Mouse (Mus musculus): ENCODE data around the gene Fam53b.

Gene Fam53b

DNA sequence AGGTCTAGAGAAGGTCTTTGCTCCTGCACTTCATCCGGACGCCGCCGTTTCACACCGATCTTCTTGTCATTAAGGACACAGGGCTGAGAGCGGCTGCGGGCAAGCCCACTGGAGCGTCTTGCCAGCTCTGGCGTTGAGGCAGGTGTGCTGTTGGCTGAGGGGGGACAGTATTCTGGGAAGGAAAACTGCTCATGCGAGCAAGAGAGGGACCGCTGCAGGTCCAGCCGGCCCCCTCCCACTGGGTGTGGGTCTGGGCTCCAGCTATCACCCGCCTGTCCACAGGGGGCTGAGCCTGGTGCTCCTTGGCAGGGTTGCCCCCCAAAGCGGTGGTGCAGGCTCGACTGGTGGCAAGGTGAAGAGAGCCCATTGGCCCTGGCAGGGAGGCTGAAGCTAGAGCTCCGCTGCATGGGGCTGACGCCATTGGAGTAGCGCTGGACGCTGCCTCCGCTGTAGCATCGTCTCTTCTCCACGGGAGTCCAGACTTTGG lies 54.2 kb downstream of the Fam53b start:
- in situ Hi-C loops (cut with MboI; ENCODE audit: low pct_unique_long_range_greater_than_20kb in 1 of 2, low sequenced_read_pairs in 2 of 2, unreplicated experiment in 1 of 2), result no loop called here

DNA sequence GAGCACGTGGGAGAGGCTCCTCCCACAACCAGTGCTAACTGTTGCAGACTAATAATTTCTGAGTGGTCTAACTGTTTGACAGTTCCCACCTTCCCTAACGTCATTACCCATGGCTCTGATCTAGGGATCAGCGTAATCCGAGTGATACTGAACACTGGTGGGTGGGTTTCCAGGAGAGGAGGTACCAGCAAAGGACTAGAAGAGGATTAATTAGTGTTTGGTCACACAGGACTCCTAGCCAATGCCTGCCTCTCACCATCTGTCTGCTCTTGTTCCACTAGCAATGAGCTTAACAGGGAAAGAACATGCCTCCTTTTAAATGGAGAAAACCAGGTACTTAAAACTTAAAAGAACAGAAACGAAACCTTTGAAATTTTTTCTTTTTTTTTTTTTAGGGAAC lies 54.8 kb downstream of the Fam53b start:
- in situ Hi-C loops (cut with MboI; ENCODE audit: low pct_unique_long_range_greater_than_20kb in 1 of 2, low sequenced_read_pairs in 2 of 2, unreplicated experiment in 1 of 2), result no loop called here

DNA sequence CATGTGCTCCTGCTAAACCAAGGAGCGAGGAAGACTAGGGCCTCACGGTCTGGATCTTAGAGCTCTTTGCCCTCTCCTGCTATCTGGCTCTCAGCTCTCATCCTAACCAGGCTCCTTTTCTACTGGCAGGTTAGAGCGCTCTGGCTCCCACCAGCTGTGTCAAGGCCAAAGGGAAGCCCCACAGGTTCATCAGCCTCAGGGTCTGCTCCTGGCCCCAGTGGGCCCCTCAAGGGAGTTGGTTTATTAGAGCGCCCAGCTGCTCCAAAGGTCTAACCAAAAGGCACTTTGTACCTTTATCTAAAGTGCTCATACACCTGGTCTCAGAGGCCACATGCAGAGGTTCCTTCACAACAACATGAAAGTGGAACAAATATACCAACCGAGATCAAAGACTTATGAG lies 57.4 kb downstream of the Fam53b start:
- in situ Hi-C loops (cut with MboI; ENCODE audit: low pct_unique_long_range_greater_than_20kb in 1 of 2, low sequenced_read_pairs in 2 of 2, unreplicated experiment in 1 of 2), result no loop called here

DNA sequence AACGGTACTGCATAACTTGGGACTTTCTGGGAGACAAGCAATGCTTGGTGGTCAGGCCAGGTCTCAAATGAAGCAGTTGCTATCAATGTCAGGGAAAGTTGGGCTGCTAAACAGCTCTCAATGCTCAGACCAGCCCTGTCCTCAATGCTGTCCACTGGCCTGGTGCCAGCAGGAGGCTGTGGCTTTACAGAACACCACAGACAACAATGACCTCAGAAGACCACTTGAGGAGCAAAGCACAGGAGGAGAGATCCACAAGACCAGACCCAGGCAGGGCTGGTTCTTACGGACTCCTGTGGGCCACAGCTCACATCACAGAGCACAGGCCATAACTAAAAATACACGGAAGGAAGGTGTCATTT lies 59.3 kb downstream of the Fam53b start:
- in situ Hi-C loops (cut with MboI; ENCODE audit: low pct_unique_long_range_greater_than_20kb in 1 of 2, low sequenced_read_pairs in 2 of 2, unreplicated experiment in 1 of 2), result no loop called here

DNA sequence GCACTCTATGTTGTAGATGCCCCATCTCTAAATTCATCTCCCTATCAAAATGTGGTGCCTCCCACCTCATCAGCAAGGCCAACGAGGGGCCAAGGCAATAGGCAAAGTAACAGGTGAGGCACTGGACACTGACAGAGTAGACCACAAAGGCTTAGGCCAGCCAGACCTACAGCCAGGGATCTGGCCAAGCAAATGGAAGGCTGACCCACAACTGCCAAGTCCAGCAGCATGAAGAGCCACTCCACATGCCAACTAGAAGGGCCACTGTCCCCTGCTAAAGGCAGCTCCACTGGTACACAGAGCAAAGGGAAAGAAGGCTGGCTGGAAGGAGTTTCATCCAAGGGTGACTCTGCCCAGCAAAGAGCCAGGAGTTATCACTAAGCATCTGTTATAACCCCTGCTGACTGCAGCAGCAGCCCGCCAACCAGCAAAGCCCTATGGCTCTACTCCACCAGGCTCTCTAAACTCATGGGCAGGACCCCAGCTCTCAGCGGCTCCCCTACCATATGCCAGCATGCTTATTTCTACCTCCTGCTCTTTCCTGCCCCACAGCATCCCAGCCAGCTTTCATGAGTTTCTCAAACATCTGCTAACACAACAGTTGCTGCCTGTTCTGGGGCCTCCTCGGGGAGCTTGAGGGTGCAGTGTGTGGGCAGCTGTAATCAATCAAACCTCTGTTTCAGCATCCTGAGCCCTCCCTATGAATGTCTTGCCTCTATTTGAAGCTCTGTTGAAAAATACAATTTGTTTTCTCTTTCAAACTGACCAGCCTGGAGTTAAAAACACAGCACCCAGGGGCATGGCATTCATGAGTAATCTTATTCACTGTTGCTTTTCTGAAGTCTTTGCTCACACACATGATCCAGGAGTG lies 59.9 kb downstream of the Fam53b start:
- in situ Hi-C loops (cut with MboI; ENCODE audit: low pct_unique_long_range_greater_than_20kb in 1 of 2, low sequenced_read_pairs in 2 of 2, unreplicated experiment in 1 of 2), result no loop called here

DNA sequence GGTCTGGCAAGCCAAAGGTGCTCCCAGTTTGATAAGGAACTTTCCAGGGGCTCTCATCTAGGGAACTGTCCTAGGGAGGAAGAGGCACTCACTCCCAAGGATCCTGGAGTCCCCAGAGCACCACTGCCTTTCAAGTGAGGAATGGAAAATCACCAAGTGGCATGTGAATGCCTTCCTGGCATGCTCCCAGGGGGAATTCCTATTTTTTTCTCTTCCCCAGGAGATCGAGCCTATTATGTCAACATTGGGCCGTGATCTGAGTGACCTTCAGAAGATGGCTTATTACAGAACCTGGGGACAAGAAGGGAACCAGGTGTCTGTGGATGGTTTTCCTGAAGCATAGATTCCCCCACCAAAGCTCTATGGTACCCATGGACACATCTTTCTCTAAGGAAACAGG lies 62.0 kb downstream of the Fam53b start:
- in situ Hi-C loops (cut with MboI; ENCODE audit: low pct_unique_long_range_greater_than_20kb in 1 of 2, low sequenced_read_pairs in 2 of 2, unreplicated experiment in 1 of 2), result no loop called here

DNA sequence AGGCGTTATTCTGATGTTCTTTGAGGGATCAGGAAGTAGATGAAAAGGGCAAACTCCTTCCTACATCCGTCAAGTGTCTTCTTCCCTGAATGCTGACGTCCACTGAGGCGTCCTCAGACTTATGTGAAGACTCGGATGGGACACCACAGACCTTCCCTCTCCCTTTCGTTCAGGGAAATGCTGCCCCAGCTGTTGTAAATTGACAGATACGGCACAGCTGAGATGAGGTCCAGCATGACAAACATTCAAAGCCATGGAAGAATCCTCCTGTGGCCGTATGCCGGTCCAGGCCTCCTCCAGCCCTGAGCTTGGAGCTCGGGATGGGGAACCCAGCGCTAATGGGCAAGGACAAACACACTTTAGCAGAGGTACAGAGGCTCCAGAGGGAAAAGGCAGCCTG lies 64.2 kb downstream of the Fam53b start:
- in situ Hi-C loops (cut with MboI; ENCODE audit: low pct_unique_long_range_greater_than_20kb in 1 of 2, low sequenced_read_pairs in 2 of 2, unreplicated experiment in 1 of 2), result loop anchor here in 1 of 2 experiments (5.0 kb wide), 1 partner anchor 58 kb away; no protein-coding TSS in a partner anchor

DNA sequence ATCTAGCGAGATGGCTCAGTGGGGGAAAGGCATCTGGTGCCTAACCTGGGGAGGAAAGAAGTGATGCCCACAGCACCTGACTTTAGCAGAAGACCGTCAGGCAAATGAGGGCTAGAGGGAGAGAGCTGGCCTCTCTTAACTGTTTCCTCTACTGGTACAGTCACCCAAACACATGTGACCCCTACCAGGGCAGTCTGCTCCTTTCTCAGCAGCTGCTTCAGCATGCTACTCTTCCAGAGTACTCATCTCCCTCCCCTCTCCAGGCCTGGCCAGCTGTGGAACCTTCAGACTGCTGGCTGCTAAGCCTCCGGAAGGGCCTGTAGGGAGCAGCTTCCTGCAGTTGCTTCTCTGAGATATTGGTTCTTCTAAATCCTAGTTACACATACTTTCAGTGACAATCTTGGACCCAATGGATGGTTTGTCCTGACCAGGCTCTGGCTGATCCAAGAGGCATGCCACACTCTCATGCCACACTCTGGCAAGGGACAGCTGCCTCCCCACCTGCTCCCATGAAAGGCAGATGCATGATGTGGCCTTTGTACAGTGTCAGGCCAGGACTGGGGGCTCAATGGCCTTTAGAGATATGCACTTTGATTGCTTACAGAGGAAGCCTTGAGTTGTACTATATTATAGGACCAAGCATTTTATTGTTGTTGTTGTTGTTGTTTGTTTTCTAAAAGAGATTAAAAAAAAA lies 65.5 kb downstream of the Fam53b start:
- in situ Hi-C loops (cut with MboI; ENCODE audit: low pct_unique_long_range_greater_than_20kb in 1 of 2, low sequenced_read_pairs in 2 of 2, unreplicated experiment in 1 of 2), result loop anchor here in 1 of 2 experiments (5.0 kb wide), 1 partner anchor 59 kb away; no protein-coding TSS in a partner anchor

DNA sequence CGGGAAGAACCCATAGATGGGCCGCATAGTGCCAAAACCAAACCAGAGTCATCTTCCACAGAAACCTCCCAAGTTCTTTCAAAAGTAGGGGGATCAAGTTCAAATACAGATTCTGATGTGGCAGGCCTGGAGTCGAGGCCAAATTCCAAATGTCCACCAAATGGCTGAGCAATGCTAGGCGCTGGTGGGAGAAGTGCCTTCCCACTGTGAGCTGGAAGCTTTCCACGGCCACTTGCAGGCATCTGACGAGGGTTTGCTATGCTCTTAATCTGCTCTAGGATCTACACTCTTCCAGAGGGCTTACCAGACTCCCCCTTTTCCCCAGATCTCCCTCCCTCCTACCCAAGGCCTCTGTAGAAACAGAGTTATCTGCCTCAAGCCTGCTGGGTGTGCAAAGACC lies 66.6 kb downstream of the Fam53b start:
- in situ Hi-C loops (cut with MboI; ENCODE audit: low pct_unique_long_range_greater_than_20kb in 1 of 2, low sequenced_read_pairs in 2 of 2, unreplicated experiment in 1 of 2), result loop anchor here in 1 of 2 experiments (5.0 kb wide), 1 partner anchor 60 kb away; no protein-coding TSS in a partner anchor

DNA sequence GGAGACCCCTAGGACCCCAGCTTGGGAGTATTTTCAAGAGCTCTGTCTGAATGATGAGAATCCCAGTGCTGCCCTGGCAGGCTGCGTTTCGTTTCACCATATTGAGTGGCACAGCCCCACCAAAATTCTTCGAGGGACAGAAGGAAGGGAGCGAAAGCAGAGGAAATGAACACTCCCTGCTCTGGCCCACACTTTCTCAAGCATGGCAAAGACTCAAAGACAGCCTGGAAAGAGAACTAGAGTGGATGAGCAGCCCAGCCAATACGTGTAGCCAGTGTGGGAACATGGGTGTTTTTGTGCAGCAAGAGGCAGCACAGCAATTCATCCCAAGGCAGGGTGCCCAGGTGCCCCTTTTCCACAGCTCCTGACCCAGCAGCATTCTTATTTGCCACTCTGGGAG lies 70.8 kb downstream of the Fam53b start:
- in situ Hi-C loops (cut with MboI; ENCODE audit: low pct_unique_long_range_greater_than_20kb in 1 of 2, low sequenced_read_pairs in 2 of 2, unreplicated experiment in 1 of 2), result no loop called here

DNA sequence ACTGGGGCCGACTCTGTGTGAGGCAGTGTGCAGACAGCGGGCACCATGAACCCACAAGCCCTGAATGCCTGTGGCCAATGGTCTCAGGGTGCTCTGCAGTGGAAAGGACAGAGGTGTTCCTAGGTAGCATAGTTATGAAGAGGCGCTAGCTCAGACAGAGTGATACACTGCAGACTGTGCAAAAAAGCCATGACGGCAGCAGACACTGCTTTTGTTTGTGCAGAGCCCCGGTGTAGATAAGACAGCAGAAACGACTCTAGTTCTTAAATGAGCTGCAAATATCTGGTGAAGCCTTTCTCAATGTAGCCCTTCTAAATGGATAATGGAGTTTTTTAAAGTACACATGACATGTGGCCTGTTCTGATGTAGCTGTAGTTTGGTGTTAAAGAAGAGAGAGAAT lies 73.9 kb downstream of the Fam53b start:
- in situ Hi-C loops (cut with MboI; ENCODE audit: low pct_unique_long_range_greater_than_20kb in 1 of 2, low sequenced_read_pairs in 2 of 2, unreplicated experiment in 1 of 2), result no loop called here

DNA sequence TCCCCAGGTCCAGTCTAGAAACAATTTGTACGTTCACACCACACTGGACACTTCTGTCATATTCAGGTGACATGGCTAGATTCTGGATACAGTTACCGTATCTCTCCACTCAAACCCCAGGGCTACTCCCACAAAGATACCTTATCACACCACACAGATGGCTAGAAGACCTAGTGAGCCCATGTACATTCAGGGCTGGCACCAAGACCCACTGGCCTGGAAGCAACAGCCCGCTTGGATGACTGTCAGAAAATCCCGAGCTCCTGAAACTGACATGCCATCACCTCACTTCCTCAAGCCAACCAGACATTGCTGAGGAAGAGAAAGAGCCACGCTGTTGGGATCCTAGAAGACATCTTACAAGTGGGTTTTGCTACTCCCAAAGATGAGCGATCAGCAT lies 74.8 kb downstream of the Fam53b start:
- in situ Hi-C loops (cut with MboI; ENCODE audit: low pct_unique_long_range_greater_than_20kb in 1 of 2, low sequenced_read_pairs in 2 of 2, unreplicated experiment in 1 of 2), result no loop called here

DNA sequence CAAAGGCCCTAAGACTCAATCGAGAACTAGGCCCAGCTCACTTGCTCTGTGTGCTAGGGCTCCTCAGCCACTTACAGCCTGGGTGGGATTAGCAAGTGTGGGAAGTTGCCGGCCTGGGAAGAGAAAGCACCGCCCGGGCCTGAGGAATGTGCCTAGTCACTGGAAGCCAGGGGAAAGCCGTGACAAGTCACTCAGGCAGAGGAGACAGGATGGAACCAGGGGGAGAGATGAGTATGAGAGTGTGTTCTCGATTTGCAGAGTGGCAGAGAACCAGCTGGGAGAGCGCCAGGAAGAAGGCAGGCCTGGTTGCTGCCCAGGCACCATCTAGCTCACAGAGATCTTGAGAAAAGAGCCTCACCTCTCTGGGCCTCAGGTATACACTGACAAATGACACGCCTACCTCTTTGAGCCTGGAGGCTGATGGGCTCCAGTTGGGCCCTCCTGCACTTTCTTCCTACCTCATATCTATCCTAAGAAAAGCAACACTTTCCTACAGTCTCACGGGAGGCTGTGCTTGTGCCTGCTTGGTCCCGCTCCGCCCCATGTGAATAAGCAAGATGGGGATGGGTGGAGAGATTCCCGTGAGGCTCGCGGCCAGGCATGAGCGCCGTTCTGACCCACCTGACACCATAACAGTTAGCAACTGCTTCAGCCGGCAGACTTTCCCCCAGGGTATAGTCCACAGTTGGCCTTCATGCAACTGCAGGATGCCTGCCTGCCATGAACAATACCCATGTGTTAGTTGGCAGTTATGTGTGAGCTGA lies 77.4 kb downstream of the Fam53b start:
- in situ Hi-C loops (cut with MboI; ENCODE audit: low pct_unique_long_range_greater_than_20kb in 1 of 2, low sequenced_read_pairs in 2 of 2, unreplicated experiment in 1 of 2), result no loop called here

DNA sequence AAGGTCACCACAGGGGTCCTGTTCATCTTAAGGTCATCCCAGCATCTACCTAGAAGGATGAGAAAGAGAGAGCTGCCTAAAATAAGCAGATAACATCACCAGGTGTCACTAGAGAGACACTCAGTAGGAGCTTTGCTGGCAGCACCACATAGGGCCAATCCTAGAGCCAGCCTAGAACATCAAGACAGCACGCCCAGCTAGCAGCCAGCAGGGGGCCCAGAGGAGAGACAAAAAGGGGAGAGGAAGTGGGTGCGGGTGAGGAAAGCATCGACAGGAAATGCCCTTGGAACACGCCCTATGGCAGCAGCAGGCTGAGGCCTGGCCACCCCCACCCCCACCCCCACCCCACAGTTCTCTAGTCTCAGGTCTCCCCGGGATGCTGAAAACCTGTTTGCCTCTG lies 78.5 kb downstream of the Fam53b start:
- in situ Hi-C loops (cut with MboI; ENCODE audit: low pct_unique_long_range_greater_than_20kb in 1 of 2, low sequenced_read_pairs in 2 of 2, unreplicated experiment in 1 of 2), result no loop called here

DNA sequence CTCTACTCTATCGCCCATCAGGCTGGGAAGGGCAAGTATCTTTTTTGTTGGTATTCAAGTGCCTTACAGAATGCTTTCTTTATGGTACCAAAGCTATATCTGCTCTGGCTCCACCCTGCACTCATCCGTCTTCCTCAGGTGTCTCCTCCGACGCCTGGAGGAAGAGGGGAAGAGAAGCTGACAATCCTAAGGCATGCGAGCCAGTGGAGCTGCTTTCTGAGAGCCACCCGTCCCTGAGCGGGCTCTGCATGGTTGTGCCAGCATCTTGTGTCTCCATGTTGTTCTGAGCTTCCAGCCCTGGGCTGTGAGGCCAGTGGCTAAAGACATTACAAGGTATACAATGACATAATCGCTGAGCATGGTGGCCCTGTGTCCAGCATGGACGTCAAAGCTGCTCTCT lies 79.5 kb downstream of the Fam53b start:
- in situ Hi-C loops (cut with MboI; ENCODE audit: low pct_unique_long_range_greater_than_20kb in 1 of 2, low sequenced_read_pairs in 2 of 2, unreplicated experiment in 1 of 2), result no loop called here

DNA sequence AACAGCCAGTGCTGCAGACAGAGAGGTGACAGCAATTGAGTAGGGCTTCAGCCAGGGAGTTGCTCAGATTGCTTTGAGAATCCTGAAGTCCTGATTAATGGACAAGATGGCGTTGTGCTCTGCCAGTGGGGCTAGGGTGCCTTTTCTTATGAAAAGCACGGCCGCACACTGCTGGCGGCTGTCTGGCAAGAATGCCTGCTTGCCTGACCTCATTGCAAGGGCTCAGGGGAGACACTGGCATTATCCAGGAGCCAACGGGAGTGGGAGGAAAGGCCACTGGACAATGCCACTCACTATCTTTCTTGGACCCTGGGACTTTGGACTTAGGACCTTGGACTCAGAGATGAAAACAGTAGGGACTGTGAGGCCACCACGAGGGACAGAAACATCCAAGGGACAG lies 80.2 kb downstream of the Fam53b start:
- in situ Hi-C loops (cut with MboI; ENCODE audit: low pct_unique_long_range_greater_than_20kb in 1 of 2, low sequenced_read_pairs in 2 of 2, unreplicated experiment in 1 of 2), result no loop called here

DNA sequence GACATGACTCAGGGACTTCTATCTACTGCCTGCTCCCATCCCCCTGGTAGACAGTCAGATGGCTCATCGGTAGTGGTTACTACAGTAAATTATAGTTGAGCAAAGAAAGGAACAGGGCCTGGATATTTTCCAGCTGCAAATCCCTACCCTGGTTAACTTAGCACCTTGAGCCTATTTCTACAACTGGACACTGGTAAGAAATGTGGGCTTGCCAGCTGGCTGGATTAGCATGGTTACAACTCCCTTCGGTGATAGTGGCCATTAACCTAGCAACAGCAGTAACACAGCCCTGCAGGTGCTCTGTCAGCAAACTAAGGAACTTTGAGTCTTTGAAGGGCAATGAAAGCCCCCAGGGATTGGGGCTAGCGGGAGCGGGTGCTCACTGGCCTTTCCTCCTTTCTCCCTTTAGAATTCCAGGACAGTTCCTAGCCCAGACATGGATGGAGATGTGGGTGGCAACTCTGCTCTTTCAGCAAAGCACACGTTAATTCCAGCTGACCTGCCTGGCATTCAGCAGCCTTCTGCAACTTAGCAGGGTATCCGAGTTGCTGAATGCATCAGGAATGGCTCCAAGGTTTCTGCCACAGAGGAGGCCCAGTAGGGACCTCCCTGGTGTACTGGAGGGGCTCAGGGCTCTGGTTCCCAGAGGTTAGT lies 81.4 kb downstream of the Fam53b start:
- in situ Hi-C loops (cut with MboI; ENCODE audit: low pct_unique_long_range_greater_than_20kb in 1 of 2, low sequenced_read_pairs in 2 of 2, unreplicated experiment in 1 of 2), result no loop called here

DNA sequence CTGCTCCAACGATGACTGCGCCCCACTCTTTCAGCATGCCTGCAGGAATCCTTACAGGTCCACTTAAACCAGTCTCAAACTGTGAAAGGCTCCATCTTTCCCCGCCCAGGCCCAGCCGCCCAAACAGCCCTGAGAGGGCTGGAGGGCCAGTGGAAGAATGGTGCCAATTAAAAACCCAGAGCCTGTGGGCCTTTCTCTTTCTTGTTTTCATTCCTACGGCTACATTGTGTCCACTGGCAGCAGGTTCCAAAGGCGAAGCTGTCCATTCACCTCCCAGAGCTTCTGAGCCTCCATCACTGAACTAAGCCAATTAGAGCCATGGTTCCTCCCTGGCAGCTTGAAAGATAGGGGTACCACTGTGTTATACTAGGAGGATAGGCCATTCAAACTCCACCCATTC lies 82.1 kb downstream of the Fam53b start:
- in situ Hi-C loops (cut with MboI; ENCODE audit: low pct_unique_long_range_greater_than_20kb in 1 of 2, low sequenced_read_pairs in 2 of 2, unreplicated experiment in 1 of 2), result no loop called here

DNA sequence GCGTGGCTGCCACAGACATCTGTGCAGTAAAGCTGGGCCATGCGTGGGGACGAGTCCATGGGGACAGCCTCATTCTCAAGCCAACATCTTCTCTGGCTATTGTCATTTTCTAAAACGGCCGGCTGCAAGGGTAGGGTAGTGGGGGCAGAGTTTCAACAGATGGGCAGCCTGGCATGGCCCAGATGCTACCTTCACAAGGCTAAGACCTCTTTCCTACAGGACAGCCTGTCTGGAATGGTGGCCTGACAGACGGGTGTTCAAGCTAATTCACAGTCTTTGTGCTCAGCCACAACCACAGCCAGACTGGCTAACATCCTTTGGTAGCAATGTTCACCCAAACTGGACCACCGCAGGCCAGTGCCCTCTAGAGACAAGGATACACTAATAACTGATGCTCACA lies 83.2 kb downstream of the Fam53b start:
- in situ Hi-C loops (cut with MboI; ENCODE audit: low pct_unique_long_range_greater_than_20kb in 1 of 2, low sequenced_read_pairs in 2 of 2, unreplicated experiment in 1 of 2), result no loop called here
